Mouse (Mus musculus): ENCODE data around the gene Sgsm3. TPM values are rescaled to one million over a fixed set of nuclear protein-coding genes. Genes with fewer than 3 reads are reported as not detected.
"Not testable (repeated sequence)": the region's sequence is repeated elsewhere in the genome, so short reads cannot be mapped to it uniquely, and the experiment has no call there.

Sgsm3 gene
- polyA plus RNA-seq (2015; fragmentation: Nextera tagmentation; extraction: Ambion mirVana): 40.8 and 45.1 TPM in 2 replicates

DNA sequence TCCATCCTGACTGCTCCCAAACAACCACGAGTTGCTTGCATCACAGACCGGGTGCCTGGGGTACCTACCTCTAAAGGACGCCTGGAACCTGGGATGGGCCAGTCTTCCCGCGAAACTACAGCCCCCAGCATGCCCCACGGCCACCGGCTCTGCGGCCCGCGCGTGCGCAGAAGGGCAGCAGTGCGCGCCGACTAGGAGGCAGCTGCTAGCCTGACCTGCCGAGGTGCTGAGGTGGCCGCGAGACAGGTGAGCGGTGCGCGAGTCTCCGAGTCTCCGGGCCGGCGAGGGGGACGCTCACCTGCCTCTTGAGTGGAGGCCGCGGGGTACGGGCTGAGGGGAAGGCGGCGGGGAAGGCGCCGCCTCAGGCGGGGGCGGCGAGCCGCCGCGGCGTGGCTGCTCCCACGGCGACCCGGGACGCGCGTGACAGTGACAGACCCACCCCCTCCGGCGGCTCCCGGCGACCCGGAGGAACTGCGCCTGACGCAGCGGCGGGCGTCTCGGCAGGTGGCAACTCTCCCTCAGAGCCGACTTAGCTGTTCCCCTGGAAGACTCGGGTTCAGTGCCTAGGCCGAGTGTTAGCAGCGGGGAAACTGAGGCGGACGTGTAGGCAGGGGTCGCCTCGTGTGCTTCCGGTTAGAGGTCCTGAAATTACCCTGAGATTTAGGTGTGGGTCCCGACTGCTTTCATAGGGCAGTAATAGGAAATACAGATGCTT, at the start of gene Sgsm3:
TSS of gene Sgsm3 (plus strand) at position 146 of the 715 bp plus-strand sequence.
- H3K27ac ChIP-seq: 0 out of 2 replicates have a peak within 1 kb of the TSS, but pooled peaks have one; percentile 38
- peak; percentile 82 for ATAC-seq (ENCODE audit: borderline replicate concordance, extremely low read depth, low FRiP score, low TSS enrichment)
- H3K4me2 ChIP-seq: peak within 1 kb of the TSS; percentile 85
- peak within 1 kb of the TSS; percentile 70 for H3K9ac ChIP-seq
- H3K27me3 ChIP-seq: no peaks in the 10 kb centered on the region
- H3K9me3 ChIP-seq: no peaks in the 10 kb centered on the region
- no peaks in the 10 kb centered on the region for H3K36me3 ChIP-seq
- H3K4me1 ChIP-seq: peaks cover 12% of the 10 kb centered on the region
- under 1% methylated on average over 67 of the region's 67 CpGs for WGBS
- H3K4me3 ChIP-seq: peak within 1 kb of the TSS; percentile 95

- ATAC-seq (ENCODE audit: borderline replicate concordance, extremely low read depth, low FRiP score, low TSS enrichment): no peak
- Histone ChIP-seq H3K27me3 (no peaks in the 10 kb centered on the region), H3K4me2 (no peak overlapping the region), H3K36me3 (peaks cover 60% of the 10 kb centered on the region), H3K4me1 (no peaks in the 10 kb centered on the region), H3K9ac (no peak overlapping the region), H3K9me3 (no peaks in the 10 kb centered on the region), H3K4me3 (no peak overlapping the region), H3K27ac (no peak overlapping the region)
- 79% methylated on average over 20 of the region's 20 CpGs for WGBS
Observed at GRCm38 (mm10) chr15:80928811-80929355, 48.7 kb upstream of the Sgsm3 start.

- H3K9me3 ChIP-seq: no peaks in the 10 kb centered on the region
- peak; percentile 23; the same call in 1 of the 2 replicates for ATAC-seq (ENCODE audit: borderline replicate concordance, extremely low read depth, low FRiP score, low TSS enrichment)
- no peak overlapping the region for H3K4me2 ChIP-seq
- WGBS: 36% methylated on average over 13 of the region's 16 CpGs
- H3K27ac ChIP-seq: no peak overlapping the region
- no peak overlapping the region for H3K9ac ChIP-seq
- H3K36me3 ChIP-seq: peaks cover 48% of the 10 kb centered on the region
- H3K27me3 ChIP-seq: no peaks in the 10 kb centered on the region
- H3K4me3 ChIP-seq: no peak overlapping the region
- H3K4me1 ChIP-seq: no peaks in the 10 kb centered on the region
Observed at GRCm38 (mm10) chr15:80930048-80930571, 47.5 kb upstream of the Sgsm3 start.

DNA sequence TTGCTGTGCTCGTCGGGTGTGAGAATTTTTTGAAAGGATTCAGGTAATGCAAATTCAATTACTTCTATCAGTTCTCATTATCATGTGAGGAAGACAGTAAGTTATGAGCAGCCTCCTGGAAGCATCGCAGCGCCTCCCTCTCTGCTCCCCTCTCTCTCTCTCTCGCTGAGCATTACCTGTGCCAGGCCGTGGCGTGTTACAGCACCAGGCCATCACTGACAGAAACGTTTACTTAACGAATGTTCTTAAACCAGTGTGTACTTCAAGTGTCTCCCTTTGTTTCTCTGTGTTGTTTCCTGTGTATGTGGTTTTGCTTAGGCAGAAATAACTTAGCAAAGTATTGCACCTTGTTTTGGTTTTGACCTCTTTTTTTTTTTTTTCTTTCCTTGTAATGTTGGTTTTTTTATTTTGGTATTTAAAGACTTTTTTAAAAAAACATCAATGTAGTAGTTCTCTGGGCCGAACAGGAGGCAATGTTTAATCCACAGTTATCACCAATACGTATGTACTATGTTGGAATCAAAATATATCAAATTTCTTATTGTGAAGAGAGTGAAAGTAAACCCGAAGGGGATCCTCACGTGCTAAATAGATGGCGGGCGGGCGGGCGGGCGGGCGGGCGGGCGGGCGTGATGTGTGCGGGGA, 46.8 kb upstream of the Sgsm3 start:
- H3K36me3 ChIP-seq: peaks cover 44% of the 10 kb centered on the region
- not testable (repeated sequence) for H3K9me3 ChIP-seq; H3K9ac ChIP-seq; H3K27ac ChIP-seq; H3K4me1 ChIP-seq; H3K4me3 ChIP-seq; H3K27me3 ChIP-seq; ATAC-seq (ENCODE audit: borderline replicate concordance, extremely low read depth, low FRiP score, low TSS enrichment); H3K4me2 ChIP-seq
- WGBS: 87% methylated on average over 23 of the region's 23 CpGs

- H3K9ac ChIP-seq: no peak overlapping the region
- WGBS: 89% methylated on average over 9 of the region's 9 CpGs
- peaks cover 40% of the 10 kb centered on the region for H3K36me3 ChIP-seq
- no peaks in the 10 kb centered on the region for H3K27me3 ChIP-seq
- no peaks in the 10 kb centered on the region for H3K9me3 ChIP-seq
- no peak overlapping the region for H3K4me3 ChIP-seq
- no peaks in the 10 kb centered on the region for H3K4me1 ChIP-seq
- no peak overlapping the region for H3K4me2 ChIP-seq
- H3K27ac ChIP-seq: no peak overlapping the region
- ATAC-seq (ENCODE audit: borderline replicate concordance, extremely low read depth, low FRiP score, low TSS enrichment): no peak
Observed at GRCm38 (mm10) chr15:80931345-80931960, 46.1 kb upstream of the Sgsm3 start.

DNA sequence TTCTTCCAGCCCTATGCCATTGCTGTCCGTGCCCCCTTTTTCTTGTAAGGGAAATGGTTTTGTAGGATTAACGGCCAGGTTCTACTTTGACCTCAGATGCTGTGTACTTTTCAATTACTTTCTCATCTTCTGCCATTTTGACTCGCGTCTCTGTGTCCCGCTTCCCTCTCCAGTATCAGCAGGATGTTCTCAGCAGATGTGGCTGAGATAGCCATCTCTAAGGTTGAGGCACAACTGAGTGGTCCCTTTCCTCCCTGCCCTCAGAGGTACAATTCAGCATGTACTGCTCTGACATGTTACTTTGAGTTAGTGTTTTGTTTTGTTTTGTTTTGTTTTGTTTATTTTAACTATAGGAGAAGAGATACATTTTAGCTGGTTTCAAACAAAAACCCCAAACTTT, 42.7 kb upstream of the Sgsm3 start:
- H3K4me1 ChIP-seq: no peaks in the 10 kb centered on the region
- ATAC-seq (ENCODE audit: borderline replicate concordance, extremely low read depth, low FRiP score, low TSS enrichment): no peak
- no peak overlapping the region for H3K4me2 ChIP-seq
- H3K9me3 ChIP-seq: no peaks in the 10 kb centered on the region
- no peaks in the 10 kb centered on the region for H3K27me3 ChIP-seq
- H3K4me3 ChIP-seq: no peak overlapping the region
- no peak overlapping the region for H3K9ac ChIP-seq
- peaks cover 19% of the 10 kb centered on the region; the same call in 1 of the 2 replicates for H3K36me3 ChIP-seq
- 85% methylated on average over 5 of the region's 5 CpGs for WGBS
- no peak overlapping the region for H3K27ac ChIP-seq

GRCm38 (mm10) chr15:80936686-80937085, 40.9 kb upstream of the Sgsm3 start:
- peak; percentile 87 for ATAC-seq (ENCODE audit: borderline replicate concordance, extremely low read depth, low FRiP score, low TSS enrichment)
- Histone ChIP-seq H3K27me3 (no peaks in the 10 kb centered on the region), H3K27ac (peak overlapping the region; percentile 45; the same call in 1 of the 2 replicates), H3K9ac (no peak overlapping the region), H3K4me3 (no peak overlapping the region), H3K9me3 (no peaks in the 10 kb centered on the region), H3K36me3 (peaks cover 17% of the 10 kb centered on the region; the same call in 1 of the 2 replicates), H3K4me2 (no peak overlapping the region), H3K4me1 (no peaks in the 10 kb centered on the region)
- WGBS: 60% methylated on average over 3 of the region's 3 CpGs

GRCm38 (mm10) chr15:80938615-80939014, 39.0 kb upstream of the Sgsm3 start:
- Histone ChIP-seq H3K9me3 (no peaks in the 10 kb centered on the region), H3K27ac (no peak overlapping the region), H3K9ac (no peak overlapping the region), H3K4me1 (no peaks in the 10 kb centered on the region), H3K36me3 (peaks cover 6% of the 10 kb centered on the region; the same call in 1 of the 2 replicates), H3K4me2 (no peak overlapping the region), H3K4me3 (no peak overlapping the region), H3K27me3 (no peaks in the 10 kb centered on the region)
- ATAC-seq (ENCODE audit: borderline replicate concordance, extremely low read depth, low FRiP score, low TSS enrichment): no peak
- WGBS: 74% methylated on average over 4 of the region's 4 CpGs

- no peak overlapping the region for H3K27ac ChIP-seq
- no peak overlapping the region for H3K4me2 ChIP-seq
- H3K4me1 ChIP-seq: no peaks in the 10 kb centered on the region
- no peak overlapping the region for H3K9ac ChIP-seq
- WGBS: 78% methylated on average over 5 of the region's 5 CpGs
- H3K36me3 ChIP-seq: peaks cover 3% of the 10 kb centered on the region; the same call in 1 of the 2 replicates
- H3K9me3 ChIP-seq: no peaks in the 10 kb centered on the region
- ATAC-seq (ENCODE audit: borderline replicate concordance, extremely low read depth, low FRiP score, low TSS enrichment): no peak
- no peaks in the 10 kb centered on the region for H3K27me3 ChIP-seq
- H3K4me3 ChIP-seq: no peak overlapping the region
Observed at GRCm38 (mm10) chr15:80939401-80939800, 38.2 kb upstream of the Sgsm3 start.

- H3K9ac ChIP-seq: no peak overlapping the region
- 87% methylated on average over 6 of the region's 6 CpGs for WGBS
- ATAC-seq (ENCODE audit: borderline replicate concordance, extremely low read depth, low FRiP score, low TSS enrichment): no peak
- no peaks in the 10 kb centered on the region for H3K9me3 ChIP-seq
- no peaks in the 10 kb centered on the region for H3K27me3 ChIP-seq
- H3K4me2 ChIP-seq: no peak overlapping the region
- H3K4me3 ChIP-seq: no peak overlapping the region
- H3K4me1 ChIP-seq: no peaks in the 10 kb centered on the region
- H3K36me3 ChIP-seq: peaks cover 3% of the 10 kb centered on the region; the same call in 1 of the 2 replicates
- no peak overlapping the region for H3K27ac ChIP-seq
Observed at GRCm38 (mm10) chr15:80941468-80942040, 36.0 kb upstream of the Sgsm3 start.

GRCm38 (mm10) chr15:80945851-80946250, 31.7 kb upstream of the Sgsm3 start:
- Histone ChIP-seq H3K27me3 (no peaks in the 10 kb centered on the region), H3K4me2 (no peak overlapping the region), H3K27ac (no peak overlapping the region), H3K36me3 (no peaks in the 10 kb centered on the region), H3K4me3 (no peak overlapping the region), H3K9ac (no peak overlapping the region), H3K9me3 (no peaks in the 10 kb centered on the region), H3K4me1 (peaks cover 12% of the 10 kb centered on the region)
- WGBS: 49% methylated on average over 3 of the region's 3 CpGs
- no peak for ATAC-seq (ENCODE audit: borderline replicate concordance, extremely low read depth, low FRiP score, low TSS enrichment)

Data from lung, embryonic 15.5 days (tissue).